ENCODE assay signal across 9 mouse cellular contexts in genomic region chr1:133328896-133329637, GRCm38 (mm10). TPM values are rescaled to one million over a fixed set of nuclear protein-coding genes. Genes with fewer than 3 reads are reported as not detected.
DNase-seq lines count a peak whose midpoint lies in the region; ATAC-seq and TF ChIP-seq lines count a peak whose summit lies in the region.
"Had no signal": no experiment of that assay in that cellular context is flagged by ENCODE, and none has a peak within 500 bp of the region (broad histone marks: within the 10 kb centered on the region; RNA-seq: fewer than 3 reads in every experiment).

No protein-coding gene starts in this region.

- WGBS in kidney, embryonic 15.5 days: 8% methylated on average over 34 of the region's 34 CpGs
- 11% methylated on average over 34 of the region's 34 CpGs for WGBS in kidney, adult 2 months
- whole genome bisulfite sequencing in forebrain, embryonic 14.5 days: 5% methylated on average over 34 of the region's 34 CpGs
- 11% methylated on average over 34 of the region's 34 CpGs for WGBS in liver, embryonic 12.5 days (ENCODE audit: insufficient replicate concordance)
- 8% methylated on average over 34 of the region's 34 CpGs for WGBS in neural tube, embryonic 12.5 days
- 21% methylated on average over 34 of the region's 34 CpGs for WGBS in cerebellum, adult 2 months

- ATAC-seq in kidney, embryonic 15.5 days (replicated peaks; ENCODE audit: low FRiP score): no peak; the same call in 1 of the 2 replicates
- ATAC-seq in forebrain, embryonic 14.5 days: 0 out of 2 replicates have a peak, but pooled peaks have one; percentile 37
- no peak for ATAC-seq in liver, embryonic 12.5 days
- no peak for ATAC-seq in neural tube, embryonic 12.5 days (ENCODE audit: low FRiP score, low read depth)

- no peak for TF ChIP-seq POLR2A in kidney, adult 2 months (IDR thresholded peaks at IDR 0.05; ENCODE audit: low read depth, low read length)
- no peak for TF ChIP-seq POLR2A in cerebellum, adult 2 months (IDR thresholded peaks at IDR 0.05; ENCODE audit: borderline replicate concordance, insufficient read depth, low read length)

- TF ChIP-seq CTCF in kidney, adult 2 months (conservative IDR thresholded peaks at IDR 0.05; ENCODE audit: insufficient read depth, insufficient read length, low read depth, low read length): no peak
- no peak for TF ChIP-seq CTCF in cerebellum, adult 2 months (IDR thresholded peaks at IDR 0.05; ENCODE audit: borderline replicate concordance, insufficient read depth, low read depth, low read length)

- peaks cover 8% of the 10 kb centered on the region for H3K4me1 ChIP-seq in kidney, embryonic 15.5 days
- no peaks in the 10 kb centered on the region for H3K4me1 ChIP-seq in kidney, adult 2 months (ENCODE audit: control insufficient read depth, insufficient read depth, low read length)
- H3K4me1 ChIP-seq in forebrain, embryonic 14.5 days (ENCODE audit: control insufficient read depth, insufficient read depth, low read length): peaks cover 18% of the 10 kb centered on the region
- H3K4me1 ChIP-seq in liver, embryonic 12.5 days: no peaks in the 10 kb centered on the region
- peaks cover 20% of the 10 kb centered on the region for H3K4me1 ChIP-seq in neural tube, embryonic 12.5 days
- no peaks in the 10 kb centered on the region for H3K4me1 ChIP-seq in cerebellum, adult 2 months (ENCODE audit: control insufficient read depth, insufficient read depth, low read length)

- peak overlapping the region; percentile 61 for H3K4me2 ChIP-seq in kidney, embryonic 15.5 days
- H3K4me2 ChIP-seq in forebrain, embryonic 14.5 days (ENCODE audit: low read length): peak overlapping the region; percentile 57
- peak overlapping the region; percentile 54 for H3K4me2 ChIP-seq in liver, embryonic 12.5 days
- H3K4me2 ChIP-seq in neural tube, embryonic 12.5 days (replicated peaks): peak overlapping the region; percentile 67

- H3K4me3 ChIP-seq in kidney, embryonic 15.5 days (replicated peaks): peak overlapping the region; percentile 31
- H3K4me3 ChIP-seq in kidney, adult 2 months (ENCODE audit: insufficient read depth, low read depth, low read length): no peak overlapping the region
- 0 out of 2 replicates have a peak overlapping the region, but pooled peaks have one; percentile 10 for H3K4me3 ChIP-seq in forebrain, embryonic 14.5 days (ENCODE audit: low read depth, low read length)
- H3K4me3 ChIP-seq in liver, embryonic 12.5 days: peak overlapping the region; percentile 5; the same call in 1 of the 2 replicates
- peak overlapping the region; percentile 32 for H3K4me3 ChIP-seq in neural tube, embryonic 12.5 days
- no peak overlapping the region for H3K4me3 ChIP-seq in cerebellum, adult 2 months (replicated peaks; ENCODE audit: insufficient read depth, low read depth, low read length)

- 0 out of 2 replicates have a peak overlapping the region, but pooled peaks have one; percentile 15 for H3K9ac ChIP-seq in kidney, embryonic 15.5 days
- peak overlapping the region; percentile 56; the same call in 1 of the 2 replicates for H3K9ac ChIP-seq in forebrain, embryonic 14.5 days (ENCODE audit: low read length)
- no peak overlapping the region for H3K9ac ChIP-seq in liver, embryonic 12.5 days
- H3K9ac ChIP-seq in neural tube, embryonic 12.5 days: peak overlapping the region; percentile 38; the same call in 1 of the 2 replicates

- H3K27ac ChIP-seq in kidney, embryonic 15.5 days: no peak overlapping the region
- H3K27ac ChIP-seq in kidney, adult 2 months (ENCODE audit: insufficient read depth, low read depth, low read length): no peak overlapping the region
- H3K27ac ChIP-seq in forebrain, embryonic 14.5 days (ENCODE audit: low read depth, low read length): no peak overlapping the region
- H3K27ac ChIP-seq in liver, embryonic 12.5 days: no peak overlapping the region
- H3K27ac ChIP-seq in neural tube, embryonic 12.5 days: no peak overlapping the region
- no peak overlapping the region for H3K27ac ChIP-seq in cerebellum, adult 2 months (ENCODE audit: insufficient read depth, low read length)

- H3K27me3 ChIP-seq in kidney, embryonic 15.5 days: peaks cover 43% of the 10 kb centered on the region
- H3K27me3 ChIP-seq in kidney, adult 2 months (replicated peaks; ENCODE audit: control insufficient read depth, insufficient read depth, low read length): no peaks in the 10 kb centered on the region
- 0 out of 2 replicates have a peak, but pooled peaks cover 4% of the 10 kb centered on the region for H3K27me3 ChIP-seq in forebrain, embryonic 14.5 days (replicated peaks; ENCODE audit: control insufficient read depth, insufficient read depth, low read length)
- peaks cover 57% of the 10 kb centered on the region for H3K27me3 ChIP-seq in liver, embryonic 12.5 days (replicated peaks)
- H3K27me3 ChIP-seq in neural tube, embryonic 12.5 days (replicated peaks): peaks cover 25% of the 10 kb centered on the region
- no peaks in the 10 kb centered on the region; the same call in 1 of the 2 replicates for H3K27me3 ChIP-seq in cerebellum, adult 2 months (ENCODE audit: control insufficient read depth, insufficient read depth, low read length)

- no peak for DNase-seq in kidney, adult 2 months
- peak; percentile 42 for DNase-seq in forebrain, embryonic 14.5 days (ENCODE audit: low spot score)
- no peak for DNase-seq in frontal cortex, postnatal 10 days (ENCODE audit: low spot score in 2 of 2)
- DNase-seq in thymus, adult 18-20 months: no peak
- DNase-seq in cerebellum, adult 2 months: no peak

- no peaks in the 10 kb centered on the region for H3K36me3 ChIP-seq in kidney, embryonic 15.5 days
- no peaks in the 10 kb centered on the region for H3K36me3 ChIP-seq in kidney, adult 2 months (ENCODE audit: control insufficient read depth, insufficient read depth, low read length)
- no peaks in the 10 kb centered on the region for H3K36me3 ChIP-seq in forebrain, embryonic 14.5 days (ENCODE audit: control insufficient read depth, insufficient read depth, low read length)
- no peaks in the 10 kb centered on the region for H3K36me3 ChIP-seq in liver, embryonic 12.5 days
- H3K36me3 ChIP-seq in neural tube, embryonic 12.5 days: no peaks in the 10 kb centered on the region
- H3K36me3 ChIP-seq: G1E had no signal

- H3K9me3 ChIP-seq in kidney, embryonic 15.5 days (replicated peaks): no peaks in the 10 kb centered on the region
- H3K9me3 ChIP-seq in forebrain, embryonic 14.5 days (replicated peaks; ENCODE audit: control insufficient read depth, low read length): no peaks in the 10 kb centered on the region
- H3K9me3 ChIP-seq in liver, embryonic 12.5 days (replicated peaks): no peaks in the 10 kb centered on the region
- no peaks in the 10 kb centered on the region for H3K9me3 ChIP-seq in neural tube, embryonic 12.5 days
- H3K9me3 ChIP-seq: G1E had no signal

RNA-seq across cellular contexts. Expression of gene Kiss1, which starts 7.4 kb away (rescaled TPM):
- polyA plus RNA-seq in kidney, embryonic 15.5 days (2015; fragmentation: Nextera tagmentation; extraction: Ambion mirVana): not detected in 2 replicates
- polyA plus RNA-seq in kidney, adult 2 months (2012; rRNA removed): not detected in 2 replicates
- polyA plus RNA-seq in forebrain, embryonic 14.5 days (2014; fragmentation: Nextera tagmentation; extraction: Ambion mirVana): not detected in 2 replicates
- polyA plus RNA-seq in liver, embryonic 12.5 days (2016; fragmentation: Nextera tagmentation; extraction: Ambion mirVana): not detected in 2 replicates
- not detected in 2 replicates for polyA plus RNA-seq in neural tube, embryonic 12.5 days (2016; fragmentation: Nextera tagmentation; extraction: Ambion mirVana)
- polyA plus RNA-seq in cerebellum, adult 2 months (2012; rRNA removed): not detected in 2 replicates
- polyA plus RNA-seq: G1E had no signal

RNA-seq across cellular contexts. Expression of gene Golt1a, which starts 19.5 kb away (rescaled TPM):
- polyA plus RNA-seq in kidney, embryonic 15.5 days (2015; fragmentation: Nextera tagmentation; extraction: Ambion mirVana): 4.5 and 5.2 TPM in 2 replicates
- polyA plus RNA-seq in kidney, adult 2 months (2012; rRNA removed): 18.1 and 18.9 TPM in 2 replicates
- polyA plus RNA-seq in forebrain, embryonic 14.5 days (2014; fragmentation: Nextera tagmentation; extraction: Ambion mirVana): not detected in 2 replicates
- 4.4 and 5.8 TPM in 2 replicates for polyA plus RNA-seq in liver, embryonic 12.5 days (2016; fragmentation: Nextera tagmentation; extraction: Ambion mirVana)
- not detected in 2 replicates for polyA plus RNA-seq in neural tube, embryonic 12.5 days (2016; fragmentation: Nextera tagmentation; extraction: Ambion mirVana)
- not detected in 2 replicates for polyA plus RNA-seq in cerebellum, adult 2 months (2012; rRNA removed)
- polyA plus RNA-seq: G1E had no signal

RNA-seq across cellular contexts. Expression of gene Ren1, which starts 21.2 kb away (rescaled TPM):
- polyA plus RNA-seq in kidney, embryonic 15.5 days (2015; fragmentation: Nextera tagmentation; extraction: Ambion mirVana): 251 and 332 TPM in 2 replicates
- polyA plus RNA-seq in kidney, adult 2 months (2012; rRNA removed): 187 and 262 TPM in 2 replicates
- polyA plus RNA-seq in forebrain, embryonic 14.5 days (2014; fragmentation: Nextera tagmentation; extraction: Ambion mirVana): 0.22 TPM in 1 of 2 replicates, not detected in the other
- 0.29 and 0.39 TPM in 2 replicates for polyA plus RNA-seq in liver, embryonic 12.5 days (2016; fragmentation: Nextera tagmentation; extraction: Ambion mirVana)
- polyA plus RNA-seq in neural tube, embryonic 12.5 days (2016; fragmentation: Nextera tagmentation; extraction: Ambion mirVana): 0.11 and 0.20 TPM in 2 replicates
- polyA plus RNA-seq in cerebellum, adult 2 months (2012; rRNA removed): 0.08 and 0.13 TPM in 2 replicates
- polyA plus RNA-seq: G1E had no signal

RNA-seq across cellular contexts. Expression of gene Etnk2, which starts 34.3 kb away (rescaled TPM):
- 3.3 and 4.0 TPM in 2 replicates for polyA plus RNA-seq in kidney, embryonic 15.5 days (2015; fragmentation: Nextera tagmentation; extraction: Ambion mirVana)
- polyA plus RNA-seq in kidney, adult 2 months (2012; rRNA removed): 5.4 and 5.6 TPM in 2 replicates
- polyA plus RNA-seq in forebrain, embryonic 14.5 days (2014; fragmentation: Nextera tagmentation; extraction: Ambion mirVana): 4.2 and 5.0 TPM in 2 replicates
- 4.0 and 4.1 TPM in 2 replicates for polyA plus RNA-seq in liver, embryonic 12.5 days (2016; fragmentation: Nextera tagmentation; extraction: Ambion mirVana)
- 5.6 TPM in 2 replicates for polyA plus RNA-seq in neural tube, embryonic 12.5 days (2016; fragmentation: Nextera tagmentation; extraction: Ambion mirVana)
- 5.0 and 5.6 TPM in 2 replicates for polyA plus RNA-seq in cerebellum, adult 2 months (2012; rRNA removed)
- polyA plus RNA-seq: G1E had no signal

Comparison
In these comparisons a context has a peak if more than half of its experiments do, and no peak if none do; other contexts are left out.
1. H3K4me3 ChIP-seq: peak in kidney, embryonic 15.5 days (single experiment), forebrain, embryonic 14.5 days (single experiment), liver, embryonic 12.5 days (single experiment) and neural tube, embryonic 12.5 days (single experiment); none in kidney, adult 2 months (single experiment) and cerebellum, adult 2 months (single experiment).
2. RNA of gene Ren1, which starts 21.2 kb away (polyA plus RNA-seq): 251 to 332 TPM in kidney, embryonic 15.5 days and 187 to 262 TPM in kidney, adult 2 months; 0.29 to 0.39 TPM in liver, embryonic 12.5 days, 0.11 to 0.20 TPM in neural tube, embryonic 12.5 days, 0.08 to 0.13 TPM in cerebellum, adult 2 months and 0.22 TPM in forebrain, embryonic 14.5 days; every median in the first group is over 100 times any median in the second.
3. Peak in every context shown above with its lines, with median percentiles within 50 percentile points of each other: H3K4me2 ChIP-seq.